Mouse (Mus musculus): ENCODE measurements at regions not wholly inside any gene's neighbourhood (a gene's known extent, or its start where the extent isn't known, plus 50 kb on each side); places are given as distances from the start of the nearest gene placed in this dataset.

GRCm38 (mm10) chr7:40052255-40052654 lies 534.7 kb downstream of the Zfp619 start:
- no peaks in the 10 kb centered on the region for H3K27me3 ChIP-seq (ENCODE audit: control insufficient read depth, insufficient read depth, low read length)
- DNase-seq (ENCODE audit: low spot score): peak; percentile 9
- no peak for ATAC-seq (ENCODE audit: low FRiP score, low read depth)
- WGBS: 34% methylated on average over 2 of the region's 2 CpGs
- no peaks in the 10 kb centered on the region for H3K36me3 ChIP-seq (ENCODE audit: control insufficient read depth, insufficient read depth, low read length)
- no peak overlapping the region for H3K4me3 ChIP-seq (replicated peaks; ENCODE audit: low read length)
- no peak overlapping the region for H3K27ac ChIP-seq (replicated peaks; ENCODE audit: low read depth, low read length)
- no peaks in the 10 kb centered on the region for H3K4me1 ChIP-seq (ENCODE audit: control insufficient read depth, insufficient read depth, low read length)
- H3K9ac ChIP-seq (ENCODE audit: low read depth, low read length, severe bottlenecking): no peak overlapping the region
- no peaks in the 10 kb centered on the region for H3K9me3 ChIP-seq (ENCODE audit: control insufficient read depth, low read length)
- no peak for TF ChIP-seq POLR2A (IDR thresholded peaks at IDR 0.05; ENCODE audit: borderline replicate concordance, extremely low read depth, insufficient read depth, insufficient read length)
- H3K4me2 ChIP-seq (replicated peaks; ENCODE audit: low read depth, low read length, severe bottlenecking): no peak overlapping the region

GRCm38 (mm10) chr7:40058836-40059235 lies 541.3 kb downstream of the Zfp619 start:
- TF ChIP-seq POLR2A (IDR thresholded peaks at IDR 0.05; ENCODE audit: borderline replicate concordance, extremely low read depth, insufficient read depth, insufficient read length): no peak

DNA sequence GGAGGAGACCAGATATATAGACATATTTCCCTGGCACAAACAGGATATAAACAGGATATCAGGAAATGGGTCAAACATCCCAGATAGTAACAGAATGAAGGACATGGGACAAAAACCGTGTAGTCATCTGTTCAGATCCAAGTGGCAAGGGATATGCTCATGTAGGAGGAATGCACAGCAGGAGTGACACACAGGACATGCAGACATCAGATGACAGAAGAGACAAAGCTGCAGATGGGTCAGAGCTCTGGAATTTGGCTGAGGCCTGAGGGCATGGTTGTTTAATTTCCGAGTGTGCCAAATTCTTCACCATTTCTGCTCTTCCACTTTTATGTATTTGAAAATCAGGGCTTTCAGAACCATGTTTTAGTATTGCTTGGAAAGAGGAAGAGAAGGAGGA lies 547.1 kb downstream of the Zfp619 start:
- Histone ChIP-seq H3K4me3 (replicated peaks; ENCODE audit: low read length) (no peak overlapping the region), H3K4me1 (ENCODE audit: control insufficient read depth, insufficient read depth, low read length) (no peaks in the 10 kb centered on the region), H3K9me3 (ENCODE audit: control insufficient read depth, low read length) (no peaks in the 10 kb centered on the region), H3K27me3 (ENCODE audit: control insufficient read depth, insufficient read depth, low read length) (no peaks in the 10 kb centered on the region), H3K9ac (ENCODE audit: low read depth, low read length, severe bottlenecking) (no peak overlapping the region), H3K36me3 (ENCODE audit: control insufficient read depth, insufficient read depth, low read length) (no peaks in the 10 kb centered on the region), H3K27ac (replicated peaks; ENCODE audit: low read depth, low read length) (no peak overlapping the region), H3K4me2 (replicated peaks; ENCODE audit: low read depth, low read length, severe bottlenecking) (no peak overlapping the region)
- DNase-seq (ENCODE audit: low spot score) (no peak), ATAC-seq (ENCODE audit: low FRiP score, low read depth) (no peak)
- TF ChIP-seq POLR2A (IDR thresholded peaks at IDR 0.05; ENCODE audit: borderline replicate concordance, extremely low read depth, insufficient read depth, insufficient read length): no peak
- 47% methylated on average over 2 of the region's 2 CpGs for WGBS

More at GRCm38 (mm10) chr7:40058836-40059235, 541.3 kb downstream of the Zfp619 start:
- no peak for DNase-seq (ENCODE audit: low spot score)
- no peak overlapping the region for H3K4me3 ChIP-seq (replicated peaks; ENCODE audit: low read length)
- no peak overlapping the region for H3K9ac ChIP-seq (ENCODE audit: low read depth, low read length, severe bottlenecking)
- H3K4me2 ChIP-seq (replicated peaks; ENCODE audit: low read depth, low read length, severe bottlenecking): no peak overlapping the region
- ATAC-seq (ENCODE audit: low FRiP score, low read depth): no peak
- H3K27me3 ChIP-seq (ENCODE audit: control insufficient read depth, insufficient read depth, low read length): no peaks in the 10 kb centered on the region
- H3K27ac ChIP-seq (replicated peaks; ENCODE audit: low read depth, low read length): no peak overlapping the region
- WGBS: 47% methylated on average over 4 of the region's 4 CpGs
- no peaks in the 10 kb centered on the region for H3K9me3 ChIP-seq (ENCODE audit: control insufficient read depth, low read length)
- H3K4me1 ChIP-seq (ENCODE audit: control insufficient read depth, insufficient read depth, low read length): no peaks in the 10 kb centered on the region
- no peaks in the 10 kb centered on the region for H3K36me3 ChIP-seq (ENCODE audit: control insufficient read depth, insufficient read depth, low read length)

DNA sequence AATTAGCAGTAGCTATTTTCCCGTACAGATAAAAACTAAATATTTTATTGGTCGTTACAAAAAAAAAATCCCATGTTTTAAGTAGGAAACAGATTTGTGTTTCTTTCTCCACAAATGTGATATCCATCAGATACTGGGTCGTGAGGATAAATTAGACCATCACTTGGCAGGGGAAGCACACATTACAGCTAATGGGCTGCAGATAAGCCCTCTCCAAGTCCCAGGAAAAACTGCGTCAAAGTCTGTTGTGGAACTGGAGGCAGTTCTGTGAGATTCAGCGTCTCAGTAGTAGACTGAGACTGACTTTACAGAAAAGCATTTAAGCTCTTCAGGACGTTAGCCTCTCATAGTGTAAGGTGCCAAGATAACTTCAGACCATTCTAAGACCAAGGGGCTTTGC lies 548.0 kb downstream of the Zfp619 start:
- Histone ChIP-seq H3K27me3 (ENCODE audit: control insufficient read depth, insufficient read depth, low read length) (no peaks in the 10 kb centered on the region), H3K36me3 (ENCODE audit: control insufficient read depth, insufficient read depth, low read length) (no peaks in the 10 kb centered on the region), H3K27ac (replicated peaks; ENCODE audit: low read depth, low read length) (no peak overlapping the region), H3K4me2 (replicated peaks; ENCODE audit: low read depth, low read length, severe bottlenecking) (no peak overlapping the region), H3K9me3 (ENCODE audit: control insufficient read depth, low read length) (no peaks in the 10 kb centered on the region), H3K4me3 (replicated peaks; ENCODE audit: low read length) (no peak overlapping the region), H3K9ac (ENCODE audit: low read depth, low read length, severe bottlenecking) (no peak overlapping the region), H3K4me1 (ENCODE audit: control insufficient read depth, insufficient read depth, low read length) (no peaks in the 10 kb centered on the region)
- ATAC-seq (ENCODE audit: low FRiP score, low read depth) (no peak), DNase-seq (ENCODE audit: low spot score) (no peak)
- TF ChIP-seq POLR2A (IDR thresholded peaks at IDR 0.05; ENCODE audit: borderline replicate concordance, extremely low read depth, insufficient read depth, insufficient read length): no peak
- WGBS: 68% methylated on average over 6 of the region's 6 CpGs

GRCm38 (mm10) chr7:40067378-40067777 lies 549.8 kb downstream of the Zfp619 start:
- Histone ChIP-seq H3K9me3 (ENCODE audit: control insufficient read depth, low read length) (no peaks in the 10 kb centered on the region), H3K4me2 (replicated peaks; ENCODE audit: low read depth, low read length, severe bottlenecking) (no peak overlapping the region), H3K27me3 (ENCODE audit: control insufficient read depth, insufficient read depth, low read length) (no peaks in the 10 kb centered on the region), H3K4me1 (ENCODE audit: control insufficient read depth, insufficient read depth, low read length) (no peaks in the 10 kb centered on the region), H3K9ac (ENCODE audit: low read depth, low read length, severe bottlenecking) (no peak overlapping the region), H3K27ac (replicated peaks; ENCODE audit: low read depth, low read length) (no peak overlapping the region), H3K4me3 (replicated peaks; ENCODE audit: low read length) (no peak overlapping the region), H3K36me3 (ENCODE audit: control insufficient read depth, insufficient read depth, low read length) (no peaks in the 10 kb centered on the region)
- 67% methylated on average over 1 of the region's 1 CpGs for WGBS
- no peak for TF ChIP-seq POLR2A (IDR thresholded peaks at IDR 0.05; ENCODE audit: borderline replicate concordance, extremely low read depth, insufficient read depth, insufficient read length)
- DNase-seq (ENCODE audit: low spot score): no peak
- no peak for ATAC-seq (ENCODE audit: low FRiP score, low read depth)

DNA sequence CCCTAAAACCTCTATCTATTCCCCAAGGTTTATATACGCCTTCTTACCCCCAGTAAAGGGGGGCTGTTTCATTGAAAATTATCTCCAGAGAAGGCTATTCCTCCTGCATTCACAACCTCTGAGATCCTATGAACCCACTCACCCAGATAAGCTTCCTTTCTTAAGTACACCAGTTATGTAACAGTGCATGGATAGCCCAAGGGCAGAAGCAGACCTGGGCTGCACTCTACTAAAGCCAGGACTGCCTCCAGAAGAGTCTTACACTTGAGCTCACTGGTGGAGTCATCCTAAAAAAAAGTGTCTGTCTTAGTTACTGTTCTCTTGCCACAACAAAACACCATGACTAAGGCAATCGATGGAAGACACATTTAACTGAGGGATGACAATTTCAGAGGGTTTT lies 553.7 kb downstream of the Zfp619 start:
- no peak for TF ChIP-seq POLR2A (IDR thresholded peaks at IDR 0.05; ENCODE audit: borderline replicate concordance, extremely low read depth, insufficient read depth, insufficient read length)
- DNase-seq (ENCODE audit: low spot score) (no peak), ATAC-seq (ENCODE audit: low FRiP score, low read depth) (no peak)
- no peaks in the 10 kb centered on the region for H3K27me3 ChIP-seq (ENCODE audit: control insufficient read depth, insufficient read depth, low read length)
- no peaks in the 10 kb centered on the region for H3K9me3 ChIP-seq (ENCODE audit: control insufficient read depth, low read length)
- H3K4me2 ChIP-seq (replicated peaks; ENCODE audit: low read depth, low read length, severe bottlenecking): no peak overlapping the region
- no peaks in the 10 kb centered on the region for H3K4me1 ChIP-seq (ENCODE audit: control insufficient read depth, insufficient read depth, low read length)
- WGBS: 75% methylated on average over 2 of the region's 2 CpGs
- no peaks in the 10 kb centered on the region for H3K36me3 ChIP-seq (ENCODE audit: control insufficient read depth, insufficient read depth, low read length)
- H3K4me3 ChIP-seq (replicated peaks; ENCODE audit: low read length): no peak overlapping the region
- H3K9ac ChIP-seq (ENCODE audit: low read depth, low read length, severe bottlenecking): no peak overlapping the region
- H3K27ac ChIP-seq (replicated peaks; ENCODE audit: low read depth, low read length): no peak overlapping the region

Data from limb, embryonic 14.5 days (tissue).